Comparison of ENCODE assay signal across 8 mouse cellular contexts in the genomic region with DNA sequence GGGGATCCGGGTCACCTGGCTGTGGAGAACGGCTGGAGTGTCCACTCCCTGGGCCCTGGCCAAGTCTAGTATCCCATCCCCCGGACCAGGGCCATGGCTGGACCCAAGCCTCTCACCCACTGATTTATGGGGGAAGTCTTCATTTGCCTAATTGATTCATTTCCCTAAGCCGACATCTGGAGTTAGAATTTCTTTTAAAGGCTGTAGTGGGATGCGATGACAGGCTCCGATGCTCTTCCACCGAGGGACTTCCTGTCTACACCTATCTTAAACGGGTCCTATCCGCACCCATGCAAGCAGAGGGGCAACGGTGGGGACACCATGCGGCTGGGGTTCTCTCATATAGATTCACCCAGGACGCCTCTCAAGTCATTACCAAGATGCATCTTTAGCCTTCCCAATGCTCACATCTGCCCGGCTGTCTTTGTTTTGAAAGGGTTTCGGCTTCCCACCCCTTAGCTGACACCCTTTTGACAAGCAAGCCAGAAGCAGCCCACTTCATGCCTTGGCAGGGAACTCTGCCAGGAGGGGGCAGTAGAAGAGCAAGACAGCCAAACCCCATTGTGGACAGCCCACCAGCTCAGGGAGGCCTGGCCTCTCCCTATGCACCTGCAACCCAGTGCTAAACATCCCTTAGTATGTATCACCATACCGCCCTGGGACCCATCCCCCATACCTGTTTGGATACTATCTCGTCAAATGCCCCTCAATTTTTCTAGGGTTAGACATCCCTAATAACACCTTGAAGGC.
DNase-seq lines count a peak whose midpoint lies in the region; ATAC-seq and TF ChIP-seq lines count a peak whose summit lies in the region.

No protein-coding gene starts in this region.

- no peaks in the 10 kb centered on the region for H3K4me1 ChIP-seq in embryonic fibroblast, embryonic 13.5 days (ENCODE audit: control insufficient read depth, insufficient read depth, low read length)
- peaks cover 22% of the 10 kb centered on the region for H3K4me1 ChIP-seq in limb, embryonic 12.5 days (replicated peaks)
- peaks cover 22% of the 10 kb centered on the region for H3K4me1 ChIP-seq in neural tube, embryonic 12.5 days

- intact Hi-C loops in heart, postnatal 25 days (cut with DNase I): loop anchor here (2.0 kb wide), 1 partner anchor 913 kb away; no protein-coding TSS in a partner anchor

- 11% methylated on average over 16 of the region's 16 CpGs for WGBS in limb, embryonic 12.5 days
- 24% methylated on average over 16 of the region's 16 CpGs for WGBS in neural tube, embryonic 12.5 days

- H3K36me3 ChIP-seq in limb, embryonic 12.5 days: no peaks in the 10 kb centered on the region
- no peaks in the 10 kb centered on the region for H3K36me3 ChIP-seq in neural tube, embryonic 12.5 days

- H3K4me2 ChIP-seq in limb, embryonic 12.5 days: peak overlapping the region; percentile 32
- H3K4me2 ChIP-seq in neural tube, embryonic 12.5 days (replicated peaks): peak overlapping the region; percentile 37

- no peak for TF ChIP-seq POLR2A in embryonic fibroblast, embryonic 13.5 days (IDR thresholded peaks at IDR 0.05; ENCODE audit: low read depth, low read length)

- H3K9me3 ChIP-seq in limb, embryonic 12.5 days: no peaks in the 10 kb centered on the region
- H3K9me3 ChIP-seq in neural tube, embryonic 12.5 days: no peaks in the 10 kb centered on the region

- H3K9ac ChIP-seq in limb, embryonic 12.5 days (replicated peaks): no peak overlapping the region
- H3K9ac ChIP-seq in neural tube, embryonic 12.5 days: no peak overlapping the region

- H3K4me3 ChIP-seq in embryonic fibroblast, embryonic 13.5 days (ENCODE audit: insufficient read depth, low read length): no peak overlapping the region
- H3K4me3 ChIP-seq in limb, embryonic 12.5 days (replicated peaks): no peak overlapping the region
- H3K4me3 ChIP-seq in neural tube, embryonic 12.5 days: no peak overlapping the region

- H3K27ac ChIP-seq in embryonic fibroblast, embryonic 13.5 days (ENCODE audit: insufficient read depth, low read length): no peak overlapping the region
- H3K27ac ChIP-seq in limb, embryonic 12.5 days: no peak overlapping the region
- no peak overlapping the region for H3K27ac ChIP-seq in neural tube, embryonic 12.5 days

- peak; percentile 10 to 32 for DNase-seq in heart, adult 18-20 months
- DNase-seq in heart, postnatal 25 days (ENCODE audit: low spot score): no peak
- DNase-seq in adrenal gland, adult 18-20 months (ENCODE audit: low spot score in 2 of 2): peak; percentile 31 to 33
- DNase-seq in kidney, adult 9 months: peak; percentile 6
- DNase-seq in thymus, postnatal 36 days: peak; percentile 94 to 95

- ATAC-seq in limb, embryonic 12.5 days (ENCODE audit: insufficient number of reproducible peaks, insufficient read depth, low FRiP score, low TSS enrichment, low read depth): no peak; the same call in 1 of the 2 replicates
- ATAC-seq in neural tube, embryonic 12.5 days (ENCODE audit: low FRiP score, low read depth): peak; percentile 71

- 0 out of 2 replicates have a peak, but pooled peaks have one; percentile 13 for TF ChIP-seq CTCF in embryonic fibroblast, embryonic 13.5 days (IDR thresholded peaks at IDR 0.05; ENCODE audit: borderline replicate concordance, insufficient read depth, low read length)

- peaks cover 15% of the 10 kb centered on the region for H3K27me3 ChIP-seq in limb, embryonic 12.5 days
- 0 out of 2 replicates have a peak, but pooled peaks cover 5% of the 10 kb centered on the region for H3K27me3 ChIP-seq in neural tube, embryonic 12.5 days (replicated peaks)
